Mouse (Mus musculus) stomach, embryonic 15.5 days (tissue): ENCODE measurements around the gene Gm20431. TPM values are rescaled to one million over a fixed set of nuclear protein-coding genes. Genes with fewer than 3 reads are reported as not detected.

Source experiments
- microRNA-seq: library from miRNA; unstranded; fragments of <30 nt; microRNA quantifications from one replicate; pipeline ENCODE4, GENCODE M21; 2016
- polyA plus RNA-seq: library from polyadenylated mRNA; unstranded; fragments of >200 nt; fragmentation: Nextera tagmentation; extraction: Ambion mirVana; gene quantifications from 2 replicates; pipeline ENCODE4 v1.2.1, GENCODE M21; 2015

The Gm20431 gene
- polyA plus RNA-seq, 1 experiment from 2014 or later, result 9.6 TPM

Small RNAs within 50 kb of the gene (microRNA-seq; reads per million reads assigned to microRNA genes)
- not detected for gene Gm22355

Other genes starting within 250 kb of the Gm20431 start
- gene Slc9a8, start 239.8 kb downstream of the Gm20431 start, polyA plus RNA-seq, result 20.5 and 25.0 TPM in 2 replicates
- 66.5 and 71.9 TPM in 2 replicates for gene Rnf114, start 168.9 kb downstream of the Gm20431 start, polyA plus RNA-seq
- gene Spata2, start 168.6 kb downstream of the Gm20431 start, polyA plus RNA-seq, result 11.2 and 13.2 TPM in 2 replicates
- gene Snai1, start 123.3 kb downstream of the Gm20431 start, polyA plus RNA-seq, result 13.6 and 16.0 TPM in 2 replicates
- 250 and 281 TPM in 2 replicates for gene Ube2v1, start 29.4 kb downstream of the Gm20431 start, polyA plus RNA-seq
- gene Cebpb, start 27.4 kb upstream of the Gm20431 start, polyA plus RNA-seq, result 18.4 and 25.4 TPM in 2 replicates
- 40.8 and 43.8 TPM in 2 replicates for gene Tmem189, start 28.3 kb upstream of the Gm20431 start, polyA plus RNA-seq